Mouse (Mus musculus) bone marrow, adult 2 months (tissue): ENCODE data around the gene Gcg. TPM values are rescaled to one million over a fixed set of nuclear protein-coding genes. Genes with fewer than 3 reads are reported as not detected.

Experiments used
- H3K27ac ChIP-seq: fragments of 200-500 bp; 2 replicates; pipeline ENCODE4 v1.5.1; 2012; ENCODE audit warnings: low read depth, mild to moderate bottlenecking, control low read depth, inconsistent platforms, low read length; ENCODE audit not compliant: control insufficient read depth, poor library complexity, insufficient read depth
- H3K4me1 ChIP-seq: fragments of 200-500 bp; 2 replicates; pipeline ENCODE4 v1.6.1; 2011; ENCODE audit warnings: low read length; ENCODE audit not compliant: control insufficient read depth, insufficient read depth
- H3K4me3 ChIP-seq: fragments of 200-500 bp; replicated peaks from 2 replicates; pipeline ENCODE3; 2011; ENCODE audit warnings: mild to moderate bottlenecking, low read depth, low read length, control low read depth; ENCODE audit not compliant: control insufficient read depth
- CTCF ChIP-seq: fragments of 200-500 bp; IDR thresholded peaks from 2 replicates; pipeline ENCODE4 v1.5.1; 2011; ENCODE audit warnings: low read length, control low read depth; ENCODE audit not compliant: control insufficient read depth, insufficient read depth
- POLR2A ChIP-seq: fragments of 200-500 bp; IDR thresholded peaks from 2 replicates; pipeline ENCODE4 v1.6.1; 2011; ENCODE audit warnings: low read depth, mild to moderate bottlenecking, control low read depth, low read length, borderline replicate concordance; ENCODE audit not compliant: control insufficient read depth
- WGBS: fragments of 180-500 bp; shearing (Covaris S2); methylation state at CpG from one replicate; pipeline ENCODE4 v1.1.7; 2018; 5-methylcytosine and 5-hydroxymethylcytosine counted together
- polyA plus RNA-seq: library from polyadenylated mRNA; stranded (reverse); fragments of >200 nt; gene quantifications from 2 replicates; pipeline ENCODE4 v1.2.4, GENCODE M21; 2011; ENCODE audit warnings: low replicate concordance; ENCODE audit not compliant: missing spikeins, insufficient read depth, insufficient read length

The Gcg gene
- polyA plus RNA-seq, result not detected in 2 replicates

DNA sequence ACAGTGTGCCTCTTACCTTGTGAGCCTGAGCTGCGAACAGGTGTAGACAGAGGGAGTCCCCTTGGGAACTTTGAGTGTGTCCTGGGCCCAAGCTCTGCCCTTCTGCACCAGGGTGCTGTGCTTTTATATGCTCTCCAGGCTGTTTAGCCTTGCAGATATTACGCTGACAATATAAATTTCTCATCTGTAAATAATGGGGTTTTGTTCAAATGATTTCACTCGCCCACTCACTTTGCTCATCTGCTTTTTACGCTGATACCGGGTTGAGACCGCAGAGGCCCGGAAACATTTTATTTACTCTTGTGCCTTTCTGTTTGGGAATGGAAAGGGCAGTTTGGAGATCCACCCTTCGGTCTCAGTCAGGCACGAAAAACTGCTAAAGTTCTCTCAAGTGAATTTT is at the start of gene Gcg:
Gene Gcg, minus strand, starts transcription at position 101 of the 400 bp plus-strand sequence.
- Histone ChIP-seq H3K4me3 (no peak within 1 kb of the TSS), H3K27ac (no peak within 1 kb of the TSS), H3K4me1 (no peaks in the 10 kb centered on the region)
- 85% methylated on average over 9 of the region's 9 CpGs for WGBS
- TF ChIP-seq CTCF (no peak), POLR2A (no peak)

DNA sequence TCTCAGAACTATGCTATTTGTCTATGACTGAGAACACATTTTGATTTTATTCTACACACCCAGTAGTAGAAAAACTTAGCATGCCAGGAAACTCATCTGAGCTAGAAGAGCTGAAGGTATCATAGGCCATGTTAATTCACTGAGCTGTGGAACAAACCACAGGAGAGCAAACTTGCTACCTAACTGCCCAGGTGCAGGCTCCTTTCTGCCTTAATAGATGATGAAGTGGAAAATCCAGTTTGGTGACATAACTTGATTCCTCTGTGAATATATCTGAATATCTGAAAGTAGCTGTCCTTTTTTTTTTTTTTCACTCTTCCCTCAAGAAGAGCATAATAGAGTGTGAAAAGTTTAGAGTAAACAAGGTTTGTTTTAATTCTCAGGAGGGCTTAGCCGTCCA is 47.6 kb upstream of the Gcg start:
- Histone ChIP-seq H3K4me1 (no peaks in the 10 kb centered on the region), H3K4me3 (no peak overlapping the region), H3K27ac (no peak overlapping the region)
- 76% methylated on average over 1 of the region's 1 CpGs for WGBS
- TF ChIP-seq CTCF, result no peak
- TF ChIP-seq POLR2A, result no peak

DNA sequence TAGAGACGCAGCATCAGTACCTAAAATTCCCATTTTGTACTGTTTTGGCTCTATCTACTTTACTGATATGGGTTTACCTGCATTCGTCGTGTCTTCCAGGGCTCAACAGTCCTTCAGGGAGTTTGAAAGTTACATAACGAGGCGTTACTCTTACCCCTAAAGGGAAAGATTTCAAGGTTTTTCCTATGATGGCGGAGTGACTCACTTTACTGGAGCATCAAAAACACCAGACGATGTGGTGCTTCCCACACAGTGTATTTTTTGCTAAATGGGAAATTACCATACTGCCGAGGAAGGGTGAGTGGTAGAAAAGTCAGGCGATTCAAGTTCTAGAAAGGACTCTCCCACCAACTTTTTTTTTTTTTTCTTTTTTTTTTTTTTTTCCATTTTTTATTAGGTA is 42.9 kb upstream of the Gcg start:
- TF ChIP-seq CTCF (no peak), POLR2A (no peak)
- H3K4me1 ChIP-seq, result no peaks in the 10 kb centered on the region
- H3K27ac ChIP-seq, result no peak overlapping the region
- 92% methylated on average over 9 of the region's 9 CpGs for WGBS
- no peak overlapping the region for H3K4me3 ChIP-seq

DNA sequence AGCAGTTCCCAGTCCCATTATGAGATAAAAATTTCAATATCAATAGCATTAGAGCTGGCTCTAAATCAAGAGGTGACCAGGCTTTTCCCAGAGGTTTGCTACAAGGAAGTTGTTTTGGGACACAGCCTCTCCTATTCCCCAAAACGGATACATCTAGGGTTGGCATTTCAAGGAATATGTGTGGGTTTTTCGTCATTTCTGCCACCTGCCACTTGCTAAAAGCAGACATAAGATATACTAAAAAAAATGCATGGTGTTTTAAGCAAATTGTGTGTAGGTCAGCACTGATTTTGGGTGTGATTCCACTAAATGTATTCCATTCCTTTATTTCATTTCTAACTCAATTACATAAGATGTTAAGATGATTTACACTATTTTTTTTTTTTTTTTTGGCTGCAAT is 34.3 kb upstream of the Gcg start:
- no peak overlapping the region for H3K27ac ChIP-seq
- no peak overlapping the region for H3K4me3 ChIP-seq
- WGBS, result 67% methylated on average over 2 of the region's 2 CpGs
- TF ChIP-seq POLR2A (no peak), CTCF (no peak)
- H3K4me1 ChIP-seq, result no peaks in the 10 kb centered on the region

DNA sequence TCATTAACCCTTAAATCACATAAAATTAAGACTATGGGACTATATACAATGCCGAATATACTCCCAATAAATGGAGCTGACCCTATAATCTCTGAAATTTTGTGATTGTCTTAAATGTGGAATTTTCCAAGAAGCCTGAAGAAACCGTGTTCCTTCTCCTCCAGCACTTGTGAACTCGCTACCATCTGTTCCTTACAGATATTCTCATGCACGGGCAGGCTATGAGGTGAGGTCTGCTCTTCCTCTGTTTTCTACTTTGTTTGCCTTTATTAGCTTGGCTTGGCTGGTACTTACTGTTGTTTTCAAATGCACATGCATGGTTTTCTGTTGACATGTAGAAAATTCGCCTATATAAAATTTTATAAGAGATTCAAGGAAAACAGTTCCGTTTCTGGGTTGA is 31.0 kb upstream of the Gcg start:
- no peaks in the 10 kb centered on the region for H3K4me1 ChIP-seq
- TF ChIP-seq CTCF, result no peak
- no peak for TF ChIP-seq POLR2A
- H3K4me3 ChIP-seq, result no peak overlapping the region
- no peak overlapping the region for H3K27ac ChIP-seq
- WGBS, result 81% methylated on average over 6 of the region's 6 CpGs

DNA sequence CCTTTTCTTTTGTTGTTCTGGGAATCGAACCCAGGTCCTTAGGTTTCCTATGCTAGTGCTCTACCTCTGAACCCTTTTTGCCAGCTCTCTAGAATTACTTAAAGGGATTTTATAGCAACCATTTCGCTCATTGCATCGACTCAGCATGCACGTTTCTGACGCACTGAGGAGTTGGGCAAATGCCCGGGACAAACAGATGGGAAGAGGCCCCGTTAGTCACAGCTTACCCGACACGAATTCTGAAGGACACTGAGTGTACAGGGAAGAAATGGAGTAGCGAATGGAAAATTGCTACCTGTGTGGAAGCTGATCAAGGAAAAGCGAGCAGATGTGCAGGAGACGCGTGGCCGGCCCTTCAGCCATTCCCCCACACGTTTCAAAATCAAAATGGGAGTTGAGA is 30.0 kb upstream of the Gcg start:
- Histone ChIP-seq H3K4me1 (no peaks in the 10 kb centered on the region), H3K27ac (no peak overlapping the region), H3K4me3 (no peak overlapping the region)
- TF ChIP-seq POLR2A (no peak), CTCF (no peak)
- WGBS, result 86% methylated on average over 15 of the region's 15 CpGs

DNA sequence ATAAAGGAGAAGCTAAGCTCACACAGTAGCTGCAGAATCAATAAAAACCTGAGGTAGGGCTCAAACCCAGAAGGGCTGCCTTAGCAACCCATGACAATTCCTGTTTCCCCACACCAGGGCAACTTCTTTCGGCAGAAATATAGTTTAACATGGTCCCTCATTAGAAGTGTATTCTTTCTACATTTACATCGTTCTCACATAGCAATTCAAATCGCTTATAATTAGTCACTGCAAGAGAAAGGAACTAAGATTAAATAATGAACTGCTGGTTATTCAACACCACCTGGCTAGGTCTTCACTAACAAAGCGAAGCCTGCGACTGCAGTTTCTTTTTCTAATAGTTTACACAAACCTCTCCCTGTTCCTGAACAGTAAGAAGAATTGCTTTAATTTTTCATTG is 23.7 kb upstream of the Gcg start:
- WGBS, result 87% methylated on average over 5 of the region's 5 CpGs
- no peaks in the 10 kb centered on the region for H3K4me1 ChIP-seq

DNA sequence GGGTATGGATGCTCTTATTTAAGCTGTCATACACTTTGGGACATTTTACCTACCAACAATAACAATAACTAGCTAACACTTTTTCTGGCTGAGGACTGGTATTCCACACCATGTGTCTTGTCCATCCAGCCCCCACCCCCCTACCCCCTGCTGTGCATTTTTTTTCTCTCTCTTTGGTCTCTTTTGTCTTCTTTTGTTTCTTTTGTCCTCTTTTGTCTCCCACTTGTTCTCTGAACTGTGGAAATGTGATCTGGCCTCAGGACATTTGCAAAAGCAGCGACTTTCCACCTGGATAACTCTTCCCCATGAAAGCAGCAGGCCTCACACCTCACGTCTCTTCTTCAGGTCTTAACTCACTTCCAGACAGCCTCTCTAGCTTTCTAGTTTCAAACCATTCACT is 23.0 kb upstream of the Gcg start:
- Histone ChIP-seq H3K4me1 (no peaks in the 10 kb centered on the region), H3K27ac (no peak overlapping the region), H3K4me3 (no peak overlapping the region)
- 78% methylated on average over 2 of the region's 2 CpGs for WGBS
- TF ChIP-seq CTCF (no peak), POLR2A (no peak)

More for the DNA sequence above, 23.7 kb upstream of the Gcg start:
- no peak for TF ChIP-seq CTCF
- no peak for TF ChIP-seq POLR2A
- Histone ChIP-seq H3K27ac (no peak overlapping the region), H3K4me3 (no peak overlapping the region)

DNA sequence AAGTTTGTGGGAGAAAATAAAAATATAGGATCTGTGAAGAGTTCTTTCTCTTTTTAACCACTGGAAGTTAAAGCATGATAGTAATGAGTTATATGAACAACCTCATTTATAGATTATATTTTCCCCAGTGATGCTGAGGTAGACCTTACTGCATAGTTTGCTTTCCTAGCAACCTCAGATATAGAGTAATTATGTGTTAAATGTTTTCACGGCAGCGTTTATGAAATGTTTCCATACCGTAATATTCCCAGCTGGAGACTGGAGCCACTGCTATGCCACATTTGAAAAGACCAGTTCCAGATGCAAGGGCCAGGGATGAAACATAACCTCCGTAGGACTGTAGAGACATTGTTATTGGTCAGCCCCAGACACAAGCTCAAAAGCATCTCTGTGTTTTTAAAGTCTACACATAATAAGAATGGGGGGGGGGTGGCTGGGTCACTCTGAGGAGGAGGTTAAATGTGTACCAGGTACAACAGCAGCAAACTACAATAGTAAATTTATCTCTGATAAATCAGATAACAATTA is 20.9 kb upstream of the Gcg start:
- WGBS, result 87% methylated on average over 4 of the region's 4 CpGs
- H3K4me1 ChIP-seq, result no peaks in the 10 kb centered on the region
- H3K27ac ChIP-seq, result no peak overlapping the region
- no peak overlapping the region for H3K4me3 ChIP-seq
- TF ChIP-seq POLR2A (no peak), CTCF (no peak)
